Mouse (Mus musculus) testis, postnatal 10 days (tissue): ENCODE measurements around the gene Lonp1.
"Not testable (repeated sequence)": the region's sequence is repeated elsewhere in the genome, so short reads cannot be mapped to it uniquely, and the experiment has no call there.

Experiments
- DNase-seq: peaks from one replicate; pipeline ENCODE4 v3.0.0; 2021; ENCODE audit warnings: low spot score

Lonp1 gene

DNA sequence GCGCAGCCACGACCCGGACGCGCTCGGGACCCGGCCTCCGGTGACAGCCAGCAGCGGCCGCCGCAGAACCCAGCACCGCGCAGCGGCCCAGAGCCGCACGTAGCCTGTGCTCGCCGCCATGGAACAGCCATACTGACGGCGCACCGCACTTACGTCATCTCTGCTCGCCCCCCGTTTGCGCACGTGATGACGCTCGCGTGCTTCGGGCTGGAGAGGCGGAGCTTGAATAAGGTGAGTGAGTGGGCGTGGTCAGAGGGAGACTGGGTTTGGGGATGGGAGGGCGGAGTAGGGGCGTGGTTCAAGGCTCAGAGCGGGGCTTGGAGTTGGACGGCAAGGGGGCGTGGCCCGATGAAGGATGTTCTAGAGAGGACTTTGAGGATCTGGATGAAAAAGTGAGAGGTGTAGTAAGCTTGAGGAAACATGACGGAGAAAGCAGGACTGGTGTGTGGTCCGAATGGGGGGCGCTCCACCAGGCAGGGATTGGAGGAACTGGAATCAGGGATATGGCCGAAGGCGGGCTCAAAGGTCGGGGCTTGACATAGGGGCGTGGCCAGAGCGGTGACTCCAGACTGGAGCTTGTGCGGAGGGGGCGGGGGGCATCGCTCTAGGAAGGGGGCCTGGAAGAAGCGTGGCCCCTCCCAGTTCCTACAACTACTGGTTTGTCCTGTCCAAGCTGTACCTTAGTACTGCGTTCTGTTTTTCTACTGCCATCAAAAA lies at the start of gene Lonp1:
TSS of gene Lonp1 (minus strand) at position 134 of the 717 bp plus-strand sequence.
- peak; percentile 99 for DNase-seq

GRCm38 (mm10) chr17:56673647-56674416 lies 47.1 kb upstream of the Lonp1 start:
- peak; percentile 63 for DNase-seq

- DNase-seq: peak; percentile 99
Observed at GRCm38 (mm10) chr17:56672941-56673646, 46.4 kb upstream of the Lonp1 start, which contains the start of gene Ranbp3. Gene Ranbp3, plus strand, starts transcription at chr17:56673294.

- DNase-seq: no peak
Observed at GRCm38 (mm10) chr17:56669766-56670165, 43.1 kb upstream of the Lonp1 start.

GRCm38 (mm10) chr17:56668384-56669144 lies 41.9 kb upstream of the Lonp1 start:
- peak; percentile 95 for DNase-seq

DNA sequence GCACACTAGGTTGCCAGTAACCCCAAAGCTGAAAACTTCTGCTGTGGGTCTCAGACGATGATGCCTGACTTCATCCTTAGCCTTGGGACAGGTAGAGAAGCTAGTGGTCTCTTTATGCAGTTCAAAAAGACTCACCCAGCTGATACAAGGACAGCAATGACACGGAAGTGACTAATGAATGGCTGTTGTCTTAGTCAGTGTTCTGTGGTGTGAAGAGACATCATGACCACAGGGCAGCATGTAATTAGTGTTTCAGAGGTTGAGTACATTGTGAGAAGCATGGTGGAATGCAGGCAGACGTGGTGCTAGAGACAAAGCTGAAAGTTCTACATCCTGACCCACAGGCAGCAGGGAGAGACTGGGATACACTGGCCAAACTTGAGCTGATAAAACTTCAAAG lies 40.9 kb upstream of the Lonp1 start:
- DNase-seq: no peak

DNA sequence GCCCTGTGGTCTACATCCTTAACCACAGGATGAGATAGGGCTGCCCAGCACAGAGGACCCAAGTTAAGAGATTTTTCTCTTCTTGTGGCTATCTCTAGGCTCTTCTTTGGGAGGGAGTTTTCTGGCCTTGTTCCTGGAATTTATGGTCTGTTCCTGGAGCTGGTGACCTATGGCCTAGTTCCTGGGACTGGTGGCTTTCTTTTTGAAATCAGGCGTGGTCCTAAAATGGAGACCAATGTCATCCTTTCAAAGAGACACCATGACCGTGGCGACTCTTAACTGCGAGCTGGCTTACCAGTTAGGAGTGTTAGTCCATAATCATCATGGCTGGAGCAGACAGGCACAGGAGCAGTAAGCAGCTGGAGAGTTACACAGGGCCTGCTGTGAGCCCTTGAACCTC lies 39.7 kb upstream of the Lonp1 start:
- no peak for DNase-seq

- DNase-seq: no peak
Observed at GRCm38 (mm10) chr17:56664333-56664732, 37.6 kb upstream of the Lonp1 start.

DNA sequence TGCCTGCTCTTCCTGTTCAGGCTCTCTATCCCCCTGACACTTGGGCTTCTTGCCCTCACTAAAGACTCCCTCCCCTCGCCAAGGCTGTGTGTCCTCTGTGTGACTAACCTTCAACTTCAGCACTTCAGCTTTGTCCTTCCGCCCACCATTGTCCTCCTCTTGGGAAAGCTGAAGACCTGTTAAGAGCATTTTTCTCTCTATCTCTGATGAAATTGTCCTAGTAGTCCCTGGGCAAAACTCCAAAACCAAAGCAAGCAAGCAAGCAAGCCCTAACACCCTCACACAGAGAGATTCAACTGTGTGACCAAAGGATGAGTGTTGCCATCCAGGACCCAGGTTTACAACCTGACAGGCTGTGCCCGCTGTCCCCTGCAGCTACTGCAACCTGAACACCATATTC lies 37.0 kb upstream of the Lonp1 start:
- DNase-seq: no peak

DNA sequence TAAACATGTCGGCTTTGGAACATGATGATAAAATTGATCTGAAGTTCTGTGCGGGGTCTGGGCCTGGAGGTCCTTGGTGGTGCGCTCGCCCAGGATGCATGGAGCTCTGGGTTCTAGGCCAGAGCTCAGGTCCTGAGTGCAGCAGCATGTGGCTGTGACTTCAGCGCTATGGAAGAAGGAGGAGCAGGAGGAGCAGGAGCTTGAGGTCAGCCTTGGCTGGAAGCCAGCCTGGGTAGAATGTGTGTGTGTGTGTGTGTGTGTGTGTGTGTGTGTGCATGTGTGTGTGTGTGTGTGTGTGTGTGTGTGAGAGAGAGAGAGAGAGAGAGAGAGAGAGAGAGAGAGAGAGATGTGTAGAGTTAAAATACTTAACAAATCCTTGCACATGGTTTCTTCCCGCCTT lies 29.5 kb upstream of the Lonp1 start:
- DNase-seq: no peak

- no peak for DNase-seq
Observed at GRCm38 (mm10) chr17:56655311-56655710, 28.6 kb upstream of the Lonp1 start.

GRCm38 (mm10) chr17:56654771-56655170 lies 28.1 kb upstream of the Lonp1 start:
- no peak for DNase-seq

- DNase-seq: no peak
Observed at GRCm38 (mm10) chr17:56651801-56652200, 25.1 kb upstream of the Lonp1 start.

DNA sequence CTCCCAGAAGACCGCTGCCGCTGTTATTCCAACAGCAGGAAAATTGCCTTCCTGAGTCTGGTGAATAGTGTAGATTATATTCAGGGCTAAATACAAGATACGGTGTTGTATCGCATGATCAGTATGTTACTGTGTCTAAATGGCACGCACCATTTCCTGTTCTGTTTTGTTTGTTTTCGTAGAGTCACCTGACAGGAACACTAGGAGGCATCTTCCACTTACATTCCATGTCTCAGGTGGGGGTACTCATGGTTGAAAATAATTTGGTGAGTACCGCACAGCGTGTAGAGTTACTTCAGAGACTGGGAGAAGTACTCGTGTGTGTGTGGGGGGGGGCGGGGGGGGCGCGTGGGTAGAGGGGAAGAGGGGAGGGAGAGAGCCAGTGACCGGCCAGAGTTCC lies 20.9 kb upstream of the Lonp1 start:
- no peak for DNase-seq

DNA sequence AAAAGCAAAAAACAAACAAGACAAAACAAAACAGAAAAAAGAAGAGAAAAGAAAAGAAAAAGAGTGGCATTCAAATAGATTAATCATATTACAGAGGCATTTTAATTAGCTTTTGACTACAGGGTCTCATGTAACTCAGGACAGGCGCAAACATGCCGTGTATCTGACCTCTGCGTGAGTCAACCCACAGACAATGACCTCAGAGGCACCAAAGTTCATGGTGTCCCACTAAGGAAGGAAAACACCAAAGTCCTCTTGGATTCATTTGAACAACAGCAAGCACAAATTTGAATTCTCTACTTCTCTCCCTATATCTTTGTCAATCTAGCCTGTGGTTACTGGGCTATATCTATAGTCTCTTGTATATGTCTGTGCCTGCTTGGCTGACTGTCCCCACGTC lies 16.6 kb upstream of the Lonp1 start:
- no peak for DNase-seq

DNA sequence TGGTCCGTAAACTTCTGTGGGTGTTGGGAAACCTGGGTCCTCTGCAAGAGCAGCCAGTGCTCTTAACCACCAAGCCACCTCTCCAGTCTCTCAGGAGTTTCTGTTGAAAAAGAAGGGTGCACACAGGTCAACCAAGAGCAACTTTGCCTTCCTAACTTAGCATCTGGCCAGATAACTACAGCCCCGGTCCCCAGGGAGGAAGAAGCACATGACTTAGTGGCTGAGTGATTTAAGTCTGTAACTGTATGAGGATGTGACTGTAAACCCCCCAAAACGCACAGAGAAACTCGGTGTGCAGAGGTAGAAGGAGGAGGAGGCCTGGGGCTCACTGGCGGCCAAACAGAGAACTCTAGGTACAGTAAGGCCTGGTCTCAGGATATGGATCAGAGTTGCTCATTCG lies 7.3 kb upstream of the Lonp1 start:
- no peak for DNase-seq

DNA sequence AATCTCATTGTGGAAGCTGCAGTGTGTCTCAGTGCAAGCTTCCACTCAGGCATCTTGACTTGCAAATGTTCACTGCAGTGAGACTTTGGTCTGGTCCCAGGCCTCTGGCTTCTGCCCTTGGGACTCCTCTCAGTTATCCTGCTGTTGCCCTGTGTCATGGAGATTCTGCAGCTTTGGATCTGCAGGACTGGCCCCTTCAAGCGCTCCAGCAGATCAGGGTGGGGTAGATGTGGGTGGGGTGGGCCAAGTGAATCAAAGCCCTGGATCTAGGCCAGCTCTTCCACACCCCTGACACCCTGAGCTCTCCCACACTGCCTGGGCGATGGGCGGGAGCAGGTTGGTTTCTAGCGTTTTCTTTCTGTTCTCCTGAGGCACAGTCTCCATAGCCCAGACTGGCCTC lies 5.1 kb upstream of the Lonp1 start:
- DNase-seq: no peak

DNA sequence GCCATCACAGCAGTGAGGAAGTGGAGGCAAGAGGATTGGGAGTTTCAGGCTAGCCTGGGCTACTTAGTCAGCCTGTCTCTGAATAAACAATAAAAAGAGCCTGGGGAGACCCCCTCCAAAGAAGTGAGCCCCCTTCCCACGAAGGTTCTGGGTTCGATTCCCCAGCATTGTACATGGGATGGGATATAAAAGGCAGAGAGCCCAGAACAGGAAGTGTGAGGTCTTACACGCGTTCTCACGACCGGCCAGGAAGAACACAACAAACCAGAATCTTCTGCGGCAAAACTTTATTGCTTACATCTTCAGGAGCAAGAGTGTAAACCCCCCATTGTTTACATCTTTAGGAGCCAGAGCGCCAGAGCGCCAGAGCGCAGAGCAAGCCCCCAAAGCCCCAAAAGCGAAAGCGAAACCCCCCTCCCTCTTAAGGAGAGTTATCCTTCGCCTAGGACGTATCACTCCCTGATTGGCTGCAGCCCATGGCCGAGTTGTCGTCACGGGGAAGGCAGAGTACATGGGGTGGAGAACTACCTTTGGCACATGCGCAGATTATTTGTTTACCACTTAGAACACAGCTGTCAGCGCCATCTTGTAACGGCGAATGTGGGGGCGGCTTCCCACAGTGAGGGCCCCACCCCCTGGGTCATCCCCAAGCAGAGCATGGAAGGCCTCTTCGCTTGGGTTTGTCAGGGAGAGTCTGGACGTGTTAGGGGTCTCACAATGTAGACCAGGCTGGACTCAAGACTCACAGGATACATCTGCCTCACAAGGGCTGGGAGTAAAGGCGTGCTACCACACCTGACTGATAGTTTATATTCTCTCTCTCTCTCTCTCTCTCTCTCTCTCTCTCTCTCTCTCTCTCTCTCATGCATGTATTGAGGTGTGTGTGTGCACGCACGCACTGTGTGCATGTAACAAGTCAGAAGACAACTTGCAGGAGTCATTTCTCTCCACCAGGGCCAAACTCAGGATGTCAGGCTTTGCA lies 3.4 kb upstream of the Lonp1 start:
- DNase-seq: not testable (repeated sequence)

DNA sequence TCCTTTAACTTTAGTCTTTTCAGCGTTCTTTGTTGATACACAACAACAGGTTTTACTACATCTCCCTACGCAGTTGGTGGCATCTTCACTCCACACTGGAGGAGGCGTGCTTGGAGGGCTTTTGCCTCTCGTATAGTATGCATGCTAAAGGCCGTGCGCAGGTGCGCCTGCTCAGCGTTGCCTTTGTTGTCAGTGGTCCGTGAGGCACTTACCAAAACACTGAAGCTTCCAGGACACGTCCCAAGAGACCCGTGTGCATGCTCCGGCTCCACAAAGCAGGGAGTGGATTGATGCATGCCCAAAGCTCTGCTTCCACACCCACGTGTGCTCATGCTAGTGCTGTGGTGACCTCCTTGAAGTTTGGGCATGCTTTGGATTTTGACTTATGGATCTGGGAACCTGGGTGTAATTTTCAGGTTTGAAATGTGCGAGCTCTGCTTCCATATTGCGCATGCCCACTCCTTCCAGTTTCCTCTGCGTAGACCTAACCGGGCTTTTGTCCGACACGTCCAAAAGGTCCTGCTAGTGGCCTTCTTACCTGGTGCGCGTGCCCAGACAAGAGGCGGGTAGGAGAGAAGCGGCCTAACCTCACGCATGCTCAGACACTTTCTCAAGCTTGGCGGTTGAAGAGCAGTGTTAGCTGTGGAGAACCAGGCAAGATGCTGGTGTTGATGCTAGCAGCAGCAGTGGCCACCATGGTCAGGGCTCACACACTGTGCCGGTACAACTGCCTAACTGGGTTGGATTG lies 1.0 kb upstream of the Lonp1 start, which contains the start of gene Catsperd:
TSS of gene Catsperd (plus strand) at position 614 of the 748 bp plus-strand sequence.
- DNase-seq: no peak

GRCm38 (mm10) chr17:56626260-56626659 lies 427 bp downstream of the Lonp1 start:
- DNase-seq: no peak
